Mouse (Mus musculus) frontal cortex, postnatal 14 days (tissue): ENCODE results near the gene Tor1aip1.
A peak's percentile ranks its signal among the peaks of the same experiment; 100 is the strongest.
"Not testable (repeated sequence)": the region's sequence is repeated elsewhere in the genome, so short reads cannot be mapped to it uniquely, and the experiment has no call there.

Experiments
- DNase-seq, 2 experiments: peaks; one replicate each; pipeline ENCODE4 v3.0.0; 2022; ENCODE audit warnings: low spot score in 2 of 2

Tor1aip1 gene

GRCm38 (mm10) chr1:156035930-156036737, at the start of gene Tor1aip1:
TSS of gene Tor1aip1 (minus strand) at chr1:156036480.
- DNase-seq: peak; percentile 95 to 97

GRCm38 (mm10) chr1:156085770-156086169, 49.5 kb upstream of the Tor1aip1 start:
- peak in 1 of 2 experiments; percentile 14 for DNase-seq

GRCm38 (mm10) chr1:156084603-156085002, 48.3 kb upstream of the Tor1aip1 start:
- no peak for DNase-seq

DNA sequence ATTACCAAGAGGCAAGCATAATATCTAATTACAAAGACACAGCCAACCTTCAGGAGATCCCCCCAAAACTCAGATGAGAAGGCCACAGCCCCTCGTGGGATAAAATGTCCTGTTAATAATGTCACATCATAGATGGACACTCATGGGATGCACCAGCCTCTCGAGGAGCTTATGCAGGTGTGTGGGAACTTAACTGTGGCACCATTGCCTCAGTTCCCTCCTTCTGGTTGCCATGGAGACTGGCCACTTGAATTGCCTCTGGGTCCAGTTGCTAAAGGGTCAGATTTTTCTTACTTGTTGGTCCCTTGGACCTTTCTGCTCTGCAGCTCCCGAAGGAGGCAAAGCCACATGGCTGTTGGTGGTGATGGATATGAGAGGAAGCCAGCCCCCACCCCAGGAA, 41.4 kb upstream of the Tor1aip1 start:
- no peak for DNase-seq

DNA sequence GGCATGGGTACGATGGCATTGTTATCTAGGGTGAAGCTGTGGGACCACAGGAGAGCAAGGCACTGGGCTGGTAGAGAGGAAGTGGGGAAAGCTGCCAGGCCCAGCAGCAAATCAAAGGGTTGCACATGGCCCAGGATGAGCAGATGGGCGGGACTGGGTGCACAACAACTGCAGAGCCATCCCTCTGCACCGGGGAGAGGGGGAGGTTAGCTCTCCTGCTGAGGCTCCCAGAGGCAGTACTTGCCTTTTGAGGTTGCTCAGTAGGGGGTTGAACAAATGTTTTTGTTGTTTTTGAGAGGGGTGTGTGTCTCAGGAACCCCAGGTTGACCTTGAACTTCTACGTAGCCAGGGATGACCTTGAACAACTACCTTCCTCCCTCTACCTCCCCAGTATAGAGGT, 40.2 kb upstream of the Tor1aip1 start:
- no peak for DNase-seq

DNA sequence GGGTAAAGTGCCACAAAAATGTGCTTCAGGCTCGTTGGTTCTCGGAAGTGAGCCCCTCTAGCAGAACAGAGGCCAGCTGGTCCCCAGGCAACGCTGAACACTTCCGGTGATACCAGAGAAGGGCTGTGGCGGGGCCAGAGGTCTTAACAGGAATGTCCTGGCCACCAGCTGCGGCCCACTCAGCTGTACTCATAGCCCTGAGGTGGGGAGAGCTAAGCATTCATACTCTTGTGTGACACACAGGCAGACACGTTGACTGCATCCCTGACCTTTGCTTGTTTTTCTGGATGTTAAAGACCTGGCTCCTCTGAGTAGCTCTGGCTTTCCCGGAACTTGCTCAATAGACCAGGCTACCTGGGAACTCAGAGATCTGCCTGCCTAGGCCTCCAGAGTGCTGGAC, 38.3 kb upstream of the Tor1aip1 start:
- DNase-seq: no peak

- DNase-seq: no peak
These were observed 37.0 kb upstream of the Tor1aip1 start for GRCm38 (mm10) chr1:156073169-156073821.

DNA sequence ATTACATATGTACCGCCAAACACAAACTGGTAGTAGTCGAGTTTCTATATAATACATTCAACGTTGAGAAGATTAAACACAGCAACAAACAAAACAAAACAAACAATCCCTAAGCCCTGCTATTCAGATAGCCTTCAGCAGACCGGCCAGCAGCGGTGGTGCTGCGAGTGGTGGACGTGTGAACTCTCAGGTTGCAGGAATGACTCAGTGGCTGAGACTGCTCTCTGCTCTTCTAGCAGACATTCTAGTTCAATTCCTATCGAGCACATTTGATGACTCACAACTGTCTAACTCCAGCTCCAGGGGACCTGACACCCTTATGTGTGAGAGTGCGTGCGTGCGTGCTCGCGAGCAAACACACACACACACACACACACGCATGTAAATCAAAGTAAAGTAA, 33.8 kb upstream of the Tor1aip1 start:
- no peak for DNase-seq

- DNase-seq: no peak
These were observed 29.9 kb upstream of the Tor1aip1 start for GRCm38 (mm10) chr1:156066133-156066532.

GRCm38 (mm10) chr1:156062193-156062592, 25.9 kb upstream of the Tor1aip1 start:
- DNase-seq: no peak

DNA sequence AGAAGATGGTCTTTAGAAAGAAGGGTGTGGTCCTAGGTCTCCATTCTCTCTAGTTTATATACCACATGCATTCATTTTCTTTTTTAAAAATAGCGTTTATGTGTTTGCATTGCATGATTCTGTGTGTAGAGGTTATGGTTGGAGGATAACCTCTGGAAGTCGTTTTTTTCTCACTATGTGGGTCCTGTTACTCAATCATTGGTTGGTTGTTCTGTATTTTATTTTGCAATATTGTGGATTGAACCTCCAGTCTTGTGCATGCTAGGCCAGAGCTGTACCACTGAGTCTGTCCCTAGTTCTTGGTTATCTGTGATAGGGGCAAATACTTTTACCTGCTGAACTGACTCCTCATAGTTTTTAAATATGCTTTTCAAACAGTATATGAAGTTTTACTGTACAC, 21.9 kb upstream of the Tor1aip1 start:
- no peak for DNase-seq

GRCm38 (mm10) chr1:156046688-156047087, 10.4 kb upstream of the Tor1aip1 start:
- no peak for DNase-seq

DNA sequence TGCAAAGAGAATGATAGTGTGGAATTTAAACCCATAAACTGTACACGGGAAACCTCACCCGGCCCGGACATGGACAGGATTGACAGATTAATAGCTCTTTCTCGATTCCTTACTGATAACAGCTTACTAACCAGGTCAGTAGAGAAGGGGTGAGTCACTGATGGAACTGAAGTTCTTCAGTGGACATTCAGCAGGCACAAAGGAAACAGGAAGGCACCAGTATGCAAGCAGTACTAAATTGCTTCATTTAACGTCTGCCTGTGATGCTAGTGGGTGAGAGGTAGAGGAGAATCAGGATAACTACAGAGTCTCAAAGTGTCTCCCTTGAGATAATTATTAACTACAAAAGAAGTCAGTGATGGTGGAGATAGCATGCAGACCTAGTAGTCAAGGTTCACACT, 7.9 kb upstream of the Tor1aip1 start:
- no peak for DNase-seq

DNA sequence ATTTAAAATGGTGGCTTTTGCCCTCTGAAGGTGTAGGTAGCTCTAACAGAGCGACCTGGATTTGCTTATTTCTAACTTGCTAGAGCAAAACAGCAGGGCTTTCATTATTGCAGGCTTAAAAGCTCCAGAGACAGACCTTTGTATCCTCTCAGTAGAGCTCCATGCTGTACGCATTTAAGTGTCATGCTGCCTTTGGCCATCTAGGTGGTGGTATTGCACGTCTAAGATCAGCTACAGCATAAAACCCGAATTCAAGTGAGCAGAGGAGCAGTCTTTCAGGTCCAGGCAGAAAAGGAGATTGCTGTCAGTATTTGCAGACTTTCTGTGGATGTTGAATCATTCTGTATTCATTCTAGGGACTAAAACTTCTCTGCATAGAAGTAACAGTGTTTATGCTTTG, 6.7 kb upstream of the Tor1aip1 start:
- peak in 1 of 2 experiments; percentile 22 for DNase-seq

DNA sequence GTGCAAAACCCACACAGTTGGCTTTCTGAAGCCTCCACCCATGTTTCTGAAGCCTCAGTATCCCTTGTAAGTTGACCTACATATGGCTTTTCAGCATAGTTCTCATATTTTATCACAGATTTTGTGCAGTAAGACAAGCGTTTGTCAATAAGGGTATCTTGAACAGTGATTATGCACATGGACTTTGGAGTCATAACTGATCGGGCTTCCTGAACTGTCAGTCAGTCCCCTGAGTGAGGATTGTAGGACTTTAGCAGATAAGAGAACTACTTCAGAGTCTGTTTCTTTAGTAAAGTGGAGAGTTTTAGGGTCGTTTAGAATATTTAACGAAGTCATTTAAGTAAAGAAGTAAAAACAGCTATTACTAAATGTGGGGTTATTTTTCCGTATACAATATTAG, 6.2 kb upstream of the Tor1aip1 start:
- DNase-seq: no peak

DNA sequence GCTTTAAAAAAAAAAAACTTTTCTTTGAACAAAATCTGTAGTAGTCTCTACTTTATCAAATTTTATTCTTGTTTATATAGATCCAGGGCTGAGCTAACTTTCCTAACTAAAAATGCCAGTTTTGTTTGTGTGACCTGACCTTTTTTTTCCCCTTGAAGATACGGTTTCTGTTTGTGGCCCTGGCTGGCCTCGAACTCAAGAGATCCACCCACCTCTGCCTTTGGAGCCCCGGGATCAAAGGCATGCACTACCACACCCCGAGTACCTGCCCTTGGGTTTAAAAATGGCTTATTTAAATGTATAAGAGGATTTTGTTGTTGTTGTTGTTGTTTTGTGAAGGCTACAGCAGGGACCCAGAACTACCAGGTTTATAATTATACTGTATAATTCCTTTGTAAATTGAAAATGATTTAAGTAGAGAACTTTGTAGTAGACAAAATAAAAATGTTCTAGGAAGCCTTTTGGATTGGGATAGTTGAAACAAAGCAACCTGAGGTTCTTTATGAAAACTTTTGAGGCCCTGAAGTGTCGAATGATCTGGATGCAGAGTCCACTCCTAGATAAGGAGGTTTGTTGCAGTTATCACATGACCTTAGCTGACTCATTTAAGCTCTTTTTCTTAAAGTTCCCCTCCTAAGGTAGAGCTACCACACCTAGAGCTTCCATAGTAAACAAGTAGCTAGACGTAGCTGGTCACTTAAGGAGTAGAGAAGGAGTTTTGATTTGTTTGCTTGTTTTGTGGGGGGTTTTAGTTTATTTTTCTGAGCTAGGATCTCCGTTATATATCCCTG, 5.4 kb upstream of the Tor1aip1 start:
- DNase-seq: no peak

- DNase-seq: peak; percentile 82 to 83
These were observed 4.6 kb upstream of the Tor1aip1 start for GRCm38 (mm10) chr1:156040731-156041401.

- not testable (repeated sequence) for DNase-seq
These were observed 3.7 kb upstream of the Tor1aip1 start for GRCm38 (mm10) chr1:156039989-156040388.

DNA sequence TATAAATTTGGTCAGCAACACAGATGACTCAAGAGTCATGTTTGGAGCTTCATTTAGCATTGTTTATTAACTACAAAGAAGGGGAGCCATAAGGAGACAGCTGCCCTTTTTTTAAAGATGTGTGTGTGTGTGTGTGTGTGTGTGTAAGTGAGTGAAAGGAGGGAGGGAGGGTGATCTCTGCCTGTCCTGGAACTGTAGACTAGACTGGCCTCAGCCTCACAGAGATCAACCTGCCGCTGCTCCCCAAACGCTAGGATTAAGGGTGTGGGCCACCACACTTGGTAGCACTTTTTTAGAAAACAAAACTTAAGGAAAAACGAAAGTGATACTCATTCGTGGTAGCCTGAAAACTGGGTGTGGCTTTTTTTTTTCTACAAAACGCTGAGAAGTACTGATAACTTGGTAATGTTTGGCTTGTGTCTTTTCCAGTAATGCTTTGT, 884 bp upstream of the Tor1aip1 start:
- no peak for DNase-seq

DNA sequence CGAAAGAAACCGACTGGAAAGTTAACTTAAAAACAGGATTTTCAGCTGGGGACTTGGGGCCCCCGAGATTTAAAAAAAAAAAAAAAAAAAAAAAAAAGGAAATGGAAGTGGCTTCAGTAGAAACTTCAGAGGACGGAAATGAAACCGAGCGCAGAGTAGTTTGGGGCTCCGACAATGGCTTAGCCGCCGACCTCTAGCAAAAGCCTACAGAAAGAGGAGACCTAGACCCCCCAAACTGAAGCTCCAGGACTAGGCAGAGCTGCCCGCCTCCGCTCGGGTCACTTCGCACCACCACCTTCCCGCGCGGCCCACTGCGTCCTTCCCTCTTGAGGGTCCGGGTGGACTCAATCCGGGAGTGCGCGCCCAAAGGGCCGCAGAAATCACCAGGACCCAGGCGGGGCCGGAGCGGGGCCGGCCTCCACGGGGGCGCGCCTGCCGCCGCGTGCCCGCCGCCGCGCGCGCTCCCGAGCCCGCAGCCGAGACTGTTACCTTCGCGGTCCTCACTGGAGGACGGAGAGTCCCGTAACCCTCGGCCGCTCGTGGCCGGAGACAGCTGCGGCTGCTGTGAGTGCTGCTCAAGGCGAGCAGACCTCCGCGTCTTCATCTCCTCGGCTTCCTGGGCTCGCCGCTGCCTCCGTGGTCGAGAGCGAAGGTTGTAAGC, 881 bp downstream of the Tor1aip1 start, which contains the start of gene Tor1aip2:
TSS of gene Tor1aip2 (plus strand) at position 135 of the 661 bp plus-strand sequence.
- no peak for DNase-seq

DNA sequence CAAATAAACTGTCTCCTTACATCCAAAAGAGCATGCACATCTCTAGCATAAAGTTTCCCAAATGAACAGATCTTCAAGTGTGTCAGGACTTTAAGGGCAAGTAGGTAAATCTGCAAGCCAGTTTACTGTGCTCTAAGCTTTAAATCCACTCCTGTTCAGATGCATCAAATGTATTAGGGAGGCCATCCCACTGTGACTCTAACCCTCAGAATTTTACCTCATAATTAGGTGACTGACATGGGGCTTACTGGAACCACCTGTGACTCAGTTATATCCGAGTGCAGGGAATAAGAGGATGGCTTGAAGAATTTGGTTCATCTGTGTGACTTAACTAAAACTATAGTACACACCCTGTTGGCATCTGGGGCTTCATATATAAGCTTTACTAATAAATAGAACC, 1.6 kb downstream of the Tor1aip1 start:
- no peak for DNase-seq
